Mouse (Mus musculus) forebrain, embryonic 16.5 days (tissue): ENCODE results near the gene Pgghg. TPM values are rescaled to one million over a fixed set of nuclear protein-coding genes. Genes with fewer than 3 reads are reported as not detected.

Source experiments
- ATAC-seq: fragments of 200-750 bp; cut with Nextera tagmentation; 2 replicates; pipeline ENCODE4 v1.8.0; 2017; ENCODE audit warnings: mild to moderate bottlenecking, moderate library complexity
- H3K27ac ChIP-seq: fragments of 300-500 bp; sonication (generic); 2 replicates; pipeline ENCODE4 v1.5.1; 2014; ENCODE audit warnings: low read length, control low read depth
- H3K27me3 ChIP-seq: fragments of 300-500 bp; sonication (generic); replicated peaks from 2 replicates; pipeline ENCODE4 v1.6.1; 2014; ENCODE audit warnings: low read length; ENCODE audit not compliant: control insufficient read depth, insufficient read depth
- H3K36me3 ChIP-seq: fragments of 300-500 bp; sonication (generic); 2 replicates; pipeline ENCODE4 v1.6.1; 2014; ENCODE audit not compliant: control insufficient read depth, insufficient read depth
- H3K4me1 ChIP-seq: fragments of 300-500 bp; sonication (generic); replicated peaks from 2 replicates; pipeline ENCODE4 v1.6.1; 2014; ENCODE audit warnings: low read length; ENCODE audit not compliant: control insufficient read depth, insufficient read depth
- H3K4me2 ChIP-seq: fragments of 300-500 bp; sonication (generic); 2 replicates; pipeline ENCODE4 v1.6.1; 2014; ENCODE audit warnings: mild to moderate bottlenecking, low read length, control low read depth
- H3K4me3 ChIP-seq: fragments of 300-500 bp; sonication (generic); replicated peaks from 2 replicates; pipeline ENCODE4 v1.5.1; 2014; ENCODE audit warnings: mild to moderate bottlenecking, low read length, control low read depth
- H3K9ac ChIP-seq: fragments of 300-500 bp; sonication (generic); replicated peaks from 2 replicates; pipeline ENCODE4 v1.6.1; 2014; ENCODE audit warnings: low read depth, low read length, control low read depth
- H3K9me3 ChIP-seq: fragments of 300-500 bp; sonication (generic); 2 replicates; pipeline ENCODE4 v1.6.1; 2016; ENCODE audit warnings: low read length; ENCODE audit not compliant: control insufficient read depth
- WGBS: fragments of 180-500 bp; shearing (Covaris S2); extraction: QIAGEN DNeasy Blood & Tissue Kit; methylation state at CpG from one replicate; pipeline ENCODE4 v1.1.7; 2014; 5-methylcytosine and 5-hydroxymethylcytosine counted together
- polyA plus RNA-seq: library from polyadenylated mRNA; unstranded; fragments of >200 nt; fragmentation: Nextera tagmentation; extraction: Ambion mirVana; gene quantifications from 2 replicates; pipeline ENCODE4 v1.2.1, GENCODE M21; 2015

Gene Pgghg
- polyA plus RNA-seq, 1 experiment from 2014 or later, result 8.9 TPM

- no peaks in the 10 kb centered on the region for H3K36me3 ChIP-seq
- WGBS, result 89% methylated on average over 7 of the region's 7 CpGs
- H3K9ac ChIP-seq, result no peak overlapping the region
- no peak for ATAC-seq
- no peak overlapping the region for H3K4me2 ChIP-seq
- no peak overlapping the region for H3K27ac ChIP-seq
- H3K4me1 ChIP-seq, result peaks cover 5% of the 10 kb centered on the region; the same call in 1 of the 2 replicates
- no peaks in the 10 kb centered on the region for H3K27me3 ChIP-seq
- no peaks in the 10 kb centered on the region for H3K9me3 ChIP-seq
- no peak overlapping the region for H3K4me3 ChIP-seq
Measured at GRCm38 (mm10) chr7:140952441-140952840, 11.2 kb downstream of the Pgghg start.

DNA sequence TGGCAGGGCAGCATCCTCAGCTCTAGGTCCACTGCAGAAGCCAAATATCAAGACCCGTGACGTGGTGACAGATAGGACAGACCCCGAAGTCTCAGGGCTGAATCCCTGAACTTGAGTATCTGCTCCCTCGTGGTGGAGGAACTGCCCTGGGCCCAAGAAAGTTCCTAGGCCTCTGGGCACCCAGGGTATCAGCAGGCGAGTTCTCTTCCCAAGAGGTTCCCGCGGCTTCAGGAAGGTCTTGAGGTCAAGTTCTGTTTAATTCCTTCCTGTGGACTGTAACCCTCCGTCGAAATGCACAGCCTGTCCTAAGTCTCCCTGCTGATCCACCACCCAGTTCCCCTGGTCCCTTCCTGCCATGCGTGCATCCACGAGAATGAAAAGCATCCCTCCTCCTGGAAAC is 11.9 kb downstream of the Pgghg start:
- H3K36me3 ChIP-seq, result no peaks in the 10 kb centered on the region
- WGBS, result 92% methylated on average over 11 of the region's 11 CpGs
- H3K9ac ChIP-seq, result no peak overlapping the region
- H3K4me3 ChIP-seq, result no peak overlapping the region
- no peaks in the 10 kb centered on the region for H3K27me3 ChIP-seq
- no peaks in the 10 kb centered on the region for H3K9me3 ChIP-seq
- H3K4me1 ChIP-seq, result peaks cover 5% of the 10 kb centered on the region; the same call in 1 of the 2 replicates
- no peak overlapping the region for H3K27ac ChIP-seq
- H3K4me2 ChIP-seq, result no peak overlapping the region
- no peak for ATAC-seq

DNA sequence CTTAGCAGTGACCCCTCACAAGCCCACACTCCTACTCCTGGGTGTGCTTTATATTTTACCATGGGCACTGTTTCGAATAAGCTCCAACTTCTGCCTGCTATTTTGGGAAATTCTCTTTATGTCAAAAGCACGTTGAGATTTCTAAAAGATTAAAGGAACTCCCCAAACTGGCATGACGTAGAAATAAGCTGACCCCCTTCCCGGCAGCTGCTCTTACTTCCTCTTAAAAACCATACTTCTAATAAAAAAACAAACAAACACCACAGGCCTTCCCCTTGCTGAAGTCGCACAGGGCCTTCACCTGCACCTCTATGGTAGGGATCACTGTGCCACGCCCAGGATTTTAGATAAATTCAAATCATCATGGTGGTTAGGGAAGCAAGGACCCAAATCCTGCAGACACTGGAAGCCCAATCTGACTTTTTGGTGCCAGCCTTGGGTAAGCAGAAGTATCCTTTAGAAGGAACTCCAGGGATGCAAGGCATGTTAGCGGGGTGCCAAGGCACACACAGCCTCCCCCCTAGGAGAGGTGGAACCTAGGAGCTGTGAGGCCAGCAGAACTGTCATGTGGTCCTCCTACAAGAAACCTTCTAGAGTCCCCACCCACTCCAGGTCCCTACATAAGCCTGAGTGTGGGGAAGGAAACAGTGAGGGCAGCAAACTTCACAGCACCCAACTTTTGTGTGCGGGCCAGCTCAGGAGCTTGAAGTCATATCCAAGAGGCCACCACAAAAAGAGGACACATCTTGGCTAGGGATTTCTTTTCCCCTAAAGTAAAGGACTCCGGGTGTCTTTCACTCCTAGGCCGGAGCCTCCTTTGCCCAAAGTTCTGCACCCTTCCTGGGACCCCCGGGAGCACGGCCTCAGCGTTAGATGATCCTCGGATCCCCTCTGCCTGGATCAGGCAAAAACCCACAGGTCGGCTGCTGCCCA is 12.9 kb downstream of the Pgghg start:
- Histone ChIP-seq H3K4me3 (peak overlapping the region; percentile 36; the same call in 1 of the 2 replicates), H3K27ac (no peak overlapping the region), H3K9me3 (no peaks in the 10 kb centered on the region), H3K27me3 (0 out of 2 replicates have a peak, but pooled peaks cover 2% of the 10 kb centered on the region), H3K4me2 (peak overlapping the region; percentile 50), H3K9ac (no peak overlapping the region), H3K36me3 (no peaks in the 10 kb centered on the region), H3K4me1 (peaks cover 5% of the 10 kb centered on the region; the same call in 1 of the 2 replicates)
- no peak for ATAC-seq
- 70% methylated on average over 15 of the region's 15 CpGs for WGBS

DNA sequence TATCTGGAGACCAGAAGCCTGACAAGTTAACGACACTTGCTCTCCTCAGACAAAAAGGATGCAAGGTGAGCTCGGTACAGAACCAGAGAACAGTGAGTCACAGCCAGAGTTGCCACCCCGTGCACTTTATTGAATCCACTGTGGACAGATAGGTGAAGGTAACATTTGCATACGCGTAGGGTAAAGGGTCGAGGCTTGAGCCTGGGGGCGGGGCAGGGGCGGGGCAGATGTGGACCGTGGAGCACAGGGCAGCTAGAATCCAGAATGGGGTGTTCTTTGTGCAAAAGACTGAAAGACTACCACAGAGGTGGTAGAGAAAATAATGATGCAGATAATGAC is 13.5 kb downstream of the Pgghg start:
- Histone ChIP-seq H3K27me3 (0 out of 2 replicates have a peak, but pooled peaks cover 2% of the 10 kb centered on the region), H3K4me1 (peaks cover 8% of the 10 kb centered on the region), H3K9me3 (no peaks in the 10 kb centered on the region), H3K27ac (no peak overlapping the region), H3K9ac (no peak overlapping the region), H3K4me2 (peak overlapping the region; percentile 50), H3K36me3 (no peaks in the 10 kb centered on the region), H3K4me3 (peak overlapping the region; percentile 36)
- no peak for ATAC-seq
- WGBS, result 12% methylated on average over 9 of the region's 9 CpGs

DNA sequence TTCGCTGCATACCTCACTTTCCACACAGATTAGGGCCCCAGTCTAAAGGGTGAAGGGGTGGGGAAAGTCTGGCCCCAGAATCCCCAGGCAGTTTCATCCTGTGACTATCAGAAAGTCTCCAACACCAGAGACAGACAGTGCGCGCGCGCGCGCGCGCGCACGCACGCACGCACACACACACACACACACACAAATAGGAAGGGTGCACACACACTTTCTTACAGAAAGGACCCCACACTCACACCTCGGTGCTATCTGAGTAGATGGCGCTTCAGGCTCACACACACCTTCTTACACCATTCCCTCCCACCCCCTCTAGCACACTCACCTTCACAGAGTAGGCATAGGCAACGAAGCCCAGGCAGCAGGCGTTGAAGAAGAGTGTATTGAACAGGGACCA is 14.2 kb downstream of the Pgghg start:
- 9% methylated on average over 17 of the region's 17 CpGs for WGBS

GRCm38 (mm10) chr7:140955758-140956555 is 14.8 kb downstream of the Pgghg start, which contains the start of the genes Gm45717 and Ifitm2:
Gene Gm45717, minus strand, starts transcription at chr7:140955937.
Gene Ifitm2, minus strand, starts transcription at chr7:140955987.
- Histone ChIP-seq H3K4me3 (peak within 1 kb of the TSS; percentile 36), H3K9ac (peak within 1 kb of the TSS; percentile 39), H3K27me3 (0 out of 2 replicates have a peak, but pooled peaks cover 2% of the 10 kb centered on the region), H3K27ac (no peak within 1 kb of the TSS), H3K4me1 (peaks cover 8% of the 10 kb centered on the region), H3K36me3 (no peaks in the 10 kb centered on the region), H3K9me3 (no peaks in the 10 kb centered on the region), H3K4me2 (peak within 1 kb of the TSS; percentile 50)
- ATAC-seq, result peak; percentile 64; the same call in 1 of the 2 replicates
- 24% methylated on average over 11 of the region's 11 CpGs for WGBS

More for the DNA sequence above, 14.2 kb downstream of the Pgghg start:
- H3K4me2 ChIP-seq, result peak overlapping the region; percentile 50
- 0 out of 2 replicates have a peak, but pooled peaks cover 2% of the 10 kb centered on the region for H3K27me3 ChIP-seq
- H3K27ac ChIP-seq, result no peak overlapping the region
- H3K36me3 ChIP-seq, result no peaks in the 10 kb centered on the region
- peak overlapping the region; percentile 36 for H3K4me3 ChIP-seq
- H3K9me3 ChIP-seq, result no peaks in the 10 kb centered on the region
- peak overlapping the region; percentile 39 for H3K9ac ChIP-seq
- peaks cover 8% of the 10 kb centered on the region for H3K4me1 ChIP-seq
- ATAC-seq, result 0 out of 2 replicates have a peak, but pooled peaks have one; percentile 20

DNA sequence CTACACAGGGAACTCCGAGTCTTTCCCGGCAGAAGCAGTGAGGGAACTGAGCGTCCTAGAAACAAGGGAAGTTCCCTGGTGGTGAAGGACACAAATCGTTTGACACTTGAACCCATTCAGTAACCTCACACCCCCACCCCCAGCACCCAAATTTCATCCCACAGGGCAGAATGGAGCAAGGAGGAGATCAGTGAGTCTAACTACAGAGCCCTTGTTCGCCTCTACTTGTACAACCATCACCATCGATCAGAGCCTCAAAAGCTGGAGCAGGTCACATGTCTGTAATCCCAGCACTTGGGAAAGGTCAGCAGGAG is 15.3 kb downstream of the Pgghg start:
- Histone ChIP-seq H3K4me2 (no peak overlapping the region), H3K27me3 (0 out of 2 replicates have a peak, but pooled peaks cover 2% of the 10 kb centered on the region), H3K4me3 (no peak overlapping the region)

GRCm38 (mm10) chr7:140959181-140959901 is 18.1 kb downstream of the Pgghg start:
- no peaks in the 10 kb centered on the region for H3K36me3 ChIP-seq
- H3K4me1 ChIP-seq, result peaks cover 8% of the 10 kb centered on the region
- WGBS, result under 1% methylated on average over 9 of the region's 9 CpGs
- no peak for ATAC-seq
- no peak overlapping the region for H3K9ac ChIP-seq
- H3K4me2 ChIP-seq, result no peak overlapping the region
- H3K4me3 ChIP-seq, result no peak overlapping the region
- no peaks in the 10 kb centered on the region for H3K9me3 ChIP-seq
- H3K27ac ChIP-seq, result no peak overlapping the region
- H3K27me3 ChIP-seq, result 0 out of 2 replicates have a peak, but pooled peaks cover 2% of the 10 kb centered on the region

More for the DNA sequence above, 15.3 kb downstream of the Pgghg start:
- no peaks in the 10 kb centered on the region for H3K9me3 ChIP-seq
- H3K36me3 ChIP-seq, result no peaks in the 10 kb centered on the region
- H3K4me1 ChIP-seq, result peaks cover 8% of the 10 kb centered on the region
- no peak for ATAC-seq
- WGBS, result 67% methylated on average over 6 of the region's 6 CpGs
- no peak overlapping the region for H3K27ac ChIP-seq
- no peak overlapping the region for H3K9ac ChIP-seq
